Mouse (Mus musculus) testis, adult 2 months (tissue): ENCODE data around the gene Slc31a1. TPM values are rescaled to one million over a fixed set of nuclear protein-coding genes. Genes with fewer than 3 reads are reported as not detected.

Experiments used
- H3K27ac ChIP-seq: fragments of 200-500 bp; 2 replicates; pipeline ENCODE4 v1.5.1; 2012; ENCODE audit warnings: low read depth, low read length; ENCODE audit not compliant: control insufficient read depth, insufficient read depth
- H3K27me3 ChIP-seq: fragments of 200-500 bp; 2 replicates; pipeline ENCODE4 v1.6.1; 2012; ENCODE audit warnings: mild to moderate bottlenecking, low read length, moderate library complexity; ENCODE audit not compliant: control insufficient read depth, insufficient read depth
- H3K36me3 ChIP-seq: fragments of 200-500 bp; 2 replicates; pipeline ENCODE4 v1.6.1; 2012; ENCODE audit warnings: mild to moderate bottlenecking, low read length; ENCODE audit not compliant: control insufficient read depth, insufficient read depth
- H3K4me1 ChIP-seq: fragments of 200-500 bp; 2 replicates; pipeline ENCODE4 v1.6.1; 2012; ENCODE audit warnings: low read length; ENCODE audit not compliant: control insufficient read depth, insufficient read depth
- H3K4me3 ChIP-seq: fragments of 200-500 bp; 2 replicates; pipeline ENCODE4 v1.5.1; 2012; ENCODE audit warnings: low read depth, mild to moderate bottlenecking, low read length, moderate library complexity, mixed read lengths; ENCODE audit not compliant: control insufficient read depth
- CTCF ChIP-seq: fragments of 200-500 bp; IDR thresholded peaks from 2 replicates; pipeline ENCODE4 v1.5.1; 2012; ENCODE audit warnings: low read depth, mild to moderate bottlenecking, inconsistent platforms, low read length, moderate library complexity; ENCODE audit not compliant: control insufficient read depth, insufficient read depth, insufficient replicate concordance
- POLR2A ChIP-seq: fragments of 200-500 bp; IDR thresholded peaks from 2 replicates; pipeline ENCODE4 v1.6.1; 2012; ENCODE audit warnings: low read depth, mild to moderate bottlenecking, inconsistent platforms, low read length, moderate library complexity; ENCODE audit not compliant: control insufficient read depth
- polyA plus RNA-seq: library from polyadenylated mRNA; depleted of rRNA; stranded (reverse); fragments of >200 nt; gene quantifications from 2 replicates; pipeline ENCODE4 v1.2.3, GENCODE M21; 2012

The Slc31a1 gene
- polyA plus RNA-seq, 1 experiment: 18.1 TPM

DNA sequence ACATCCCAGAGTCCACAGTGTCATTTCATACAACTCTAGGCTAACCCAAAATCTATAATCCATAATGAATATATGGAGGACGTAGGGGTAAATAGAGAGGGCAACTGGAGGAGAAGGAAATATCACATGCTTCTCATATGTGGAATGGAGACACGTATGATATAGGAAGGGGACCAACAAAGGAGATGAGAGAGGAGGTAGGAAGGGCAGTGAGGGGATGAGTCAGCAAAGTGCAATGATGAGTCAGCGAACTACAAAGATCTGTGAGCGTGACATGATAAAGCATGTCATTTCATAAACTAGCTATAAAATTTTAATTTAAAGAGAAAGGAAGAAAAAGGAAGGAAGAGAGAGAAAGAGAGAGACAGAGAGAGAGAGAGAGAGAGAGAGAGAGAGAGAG is 71.0 kb downstream of the Slc31a1 start:
- Histone ChIP-seq H3K4me3 (no peak overlapping the region), H3K4me1 (peaks cover 18% of the 10 kb centered on the region), H3K36me3 (no peaks in the 10 kb centered on the region), H3K27me3 (no peaks in the 10 kb centered on the region), H3K27ac (no peak overlapping the region)
- TF ChIP-seq POLR2A (no peak), CTCF (no peak)

GRCm38 (mm10) chr4:62433939-62434870 is 73.7 kb downstream of the Slc31a1 start:
- Histone ChIP-seq H3K4me1 (no peaks in the 10 kb centered on the region), H3K27me3 (no peaks in the 10 kb centered on the region), H3K36me3 (no peaks in the 10 kb centered on the region), H3K4me3 (no peak overlapping the region), H3K27ac (no peak overlapping the region)
- no peak for TF ChIP-seq POLR2A
- no peak for TF ChIP-seq CTCF

GRCm38 (mm10) chr4:62435081-62435480 is 74.6 kb downstream of the Slc31a1 start, which contains the start of gene Rnf183:
Gene Rnf183 (minus strand): TSS chr4:62435252.
- no peaks in the 10 kb centered on the region for H3K36me3 ChIP-seq
- no peak within 1 kb of the TSS for H3K4me3 ChIP-seq
- H3K27ac ChIP-seq: no peak within 1 kb of the TSS
- H3K4me1 ChIP-seq: no peaks in the 10 kb centered on the region
- no peak for TF ChIP-seq POLR2A
- no peak for TF ChIP-seq CTCF
- H3K27me3 ChIP-seq: no peaks in the 10 kb centered on the region

- Histone ChIP-seq H3K4me1 (no peaks in the 10 kb centered on the region), H3K36me3 (no peaks in the 10 kb centered on the region), H3K4me3 (no peak overlapping the region), H3K27me3 (no peaks in the 10 kb centered on the region), H3K27ac (no peak overlapping the region)
- TF ChIP-seq CTCF (no peak), POLR2A (no peak)
Measured at GRCm38 (mm10) chr4:62437256-62437778, 76.8 kb downstream of the Slc31a1 start.

DNA sequence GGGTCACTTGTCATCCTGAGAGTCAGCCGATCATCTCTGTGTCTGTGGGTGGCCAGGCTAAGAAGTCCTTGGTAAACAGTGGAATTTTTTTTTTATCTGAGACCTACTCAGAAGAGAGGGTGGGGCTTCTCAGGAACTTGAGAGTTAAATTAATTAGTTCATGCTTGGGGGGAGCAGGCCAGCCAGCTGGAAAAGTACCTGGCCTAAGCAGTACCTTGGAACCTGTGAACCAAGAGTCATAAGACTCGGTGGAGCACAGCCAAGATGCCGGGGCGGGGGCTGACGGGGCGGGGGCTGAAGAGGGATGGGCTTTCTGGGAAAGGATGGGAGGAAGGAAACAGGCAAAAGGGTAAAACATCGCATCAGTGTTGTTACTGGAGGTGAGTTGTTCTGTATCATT is 77.3 kb downstream of the Slc31a1 start:
- TF ChIP-seq POLR2A: no peak
- no peak for TF ChIP-seq CTCF

DNA sequence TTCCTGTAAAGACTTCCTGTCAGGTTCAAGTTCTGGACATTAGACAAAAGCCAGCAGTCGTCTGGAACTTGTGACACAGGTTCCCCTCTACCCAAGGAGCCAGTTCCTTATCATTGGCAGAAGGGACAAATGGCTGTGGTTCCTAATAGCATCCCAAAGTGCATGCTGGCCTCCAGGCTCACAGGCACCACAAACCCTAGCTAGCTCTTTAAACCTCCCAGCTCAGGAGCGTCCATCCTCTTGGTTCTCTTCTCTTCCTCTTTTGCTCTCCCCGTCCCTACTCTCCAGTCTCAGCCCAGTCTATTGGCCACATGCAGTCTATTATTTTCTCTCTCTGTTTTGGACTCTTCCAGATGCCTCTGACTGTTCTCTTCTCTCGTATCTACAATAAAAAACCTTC is 79.3 kb downstream of the Slc31a1 start:
- TF ChIP-seq CTCF (no peak), POLR2A (no peak)
- Histone ChIP-seq H3K27ac (no peak overlapping the region), H3K36me3 (no peaks in the 10 kb centered on the region), H3K4me1 (no peaks in the 10 kb centered on the region), H3K27me3 (no peaks in the 10 kb centered on the region), H3K4me3 (no peak overlapping the region)

More for the DNA sequence above, 77.3 kb downstream of the Slc31a1 start:
- no peaks in the 10 kb centered on the region for H3K27me3 ChIP-seq
- H3K4me1 ChIP-seq: no peaks in the 10 kb centered on the region
- H3K27ac ChIP-seq: no peak overlapping the region
- no peaks in the 10 kb centered on the region for H3K36me3 ChIP-seq
- H3K4me3 ChIP-seq: no peak overlapping the region

- H3K4me3 ChIP-seq: no peak overlapping the region
- H3K36me3 ChIP-seq: no peaks in the 10 kb centered on the region
- H3K4me1 ChIP-seq: no peaks in the 10 kb centered on the region
- TF ChIP-seq CTCF (no peak), POLR2A (no peak)
- no peak overlapping the region for H3K27ac ChIP-seq
- H3K27me3 ChIP-seq: no peaks in the 10 kb centered on the region
Measured at GRCm38 (mm10) chr4:62440544-62440943, 80.0 kb downstream of the Slc31a1 start.
